ENCODE assay signal across 23 mouse cellular contexts in genomic region chr1:165229577-165229976, GRCm38 (mm10). TPM values are rescaled to one million over a fixed set of nuclear protein-coding genes. Genes with fewer than 3 reads are reported as not detected.
DNase-seq lines count a peak whose midpoint lies in the region; ATAC-seq and TF ChIP-seq lines count a peak whose summit lies in the region.
"Had no signal": no experiment of that assay in that cellular context is flagged by ENCODE, and none has a peak within 500 bp of the region (broad histone marks: within the 10 kb centered on the region; RNA-seq: fewer than 3 reads in every experiment).

No protein-coding gene starts in this region.

- H3K27me3 ChIP-seq in kidney, embryonic 15.5 days: no peaks in the 10 kb centered on the region
- no peaks in the 10 kb centered on the region for H3K27me3 ChIP-seq in intestine, postnatal 0 days (replicated peaks; ENCODE audit: control insufficient read depth, insufficient read depth, low read length)
- no peaks in the 10 kb centered on the region for H3K27me3 ChIP-seq in small intestine, adult 2 months (ENCODE audit: control insufficient read depth, insufficient read depth, low read length)
- H3K27me3 ChIP-seq: embryonic facial prominence, embryonic 15.5 days; forebrain, embryonic 15.5 days; limb, embryonic 15.5 days; lung, embryonic 15.5 days; megakaryocyte, embryonic 14.5 days; midbrain, embryonic 13.5 days had no signal

- TF ChIP-seq POLR2A in small intestine, adult 2 months (IDR thresholded peaks at IDR 0.05; ENCODE audit: low read depth, low read length): no peak

- no peak overlapping the region for H3K27ac ChIP-seq in kidney, embryonic 15.5 days
- peak overlapping the region; percentile 68 for H3K27ac ChIP-seq in intestine, postnatal 0 days (ENCODE audit: low read depth, low read length)
- peak overlapping the region; percentile 60 for H3K27ac ChIP-seq in small intestine, adult 2 months (ENCODE audit: insufficient read depth, low read depth, low read length)
- H3K27ac ChIP-seq: embryonic facial prominence, embryonic 15.5 days; forebrain, embryonic 15.5 days; hindbrain, embryonic 10.5 days; limb, embryonic 15.5 days; lung, embryonic 15.5 days; midbrain, embryonic 13.5 days; stomach, postnatal 0 days had no signal

- H3K4me2 ChIP-seq in kidney, embryonic 15.5 days: no peak overlapping the region
- peak overlapping the region; percentile 13; the same call in 1 of the 2 replicates for H3K4me2 ChIP-seq in intestine, postnatal 0 days (replicated peaks; ENCODE audit: low read depth)
- H3K4me2 ChIP-seq: embryonic facial prominence, embryonic 15.5 days; forebrain, embryonic 15.5 days; heart, embryonic 11.5 days; limb, embryonic 15.5 days; lung, embryonic 15.5 days; midbrain, embryonic 13.5 days had no signal

- H3K4me1 ChIP-seq in kidney, embryonic 15.5 days: peaks cover 8% of the 10 kb centered on the region
- H3K4me1 ChIP-seq in intestine, postnatal 0 days (replicated peaks; ENCODE audit: control insufficient read depth, insufficient read depth, low read length): no peaks in the 10 kb centered on the region
- H3K4me1 ChIP-seq in small intestine, adult 2 months (ENCODE audit: control insufficient read depth, insufficient read depth, insufficient read length, low read length): peaks cover 7% of the 10 kb centered on the region
- H3K4me1 ChIP-seq: embryonic facial prominence, embryonic 15.5 days; hindbrain, embryonic 10.5 days; limb, embryonic 15.5 days had no signal

- peaks cover 22% of the 10 kb centered on the region for H3K36me3 ChIP-seq in kidney, embryonic 15.5 days
- H3K36me3 ChIP-seq in intestine, postnatal 0 days (ENCODE audit: control insufficient read depth, insufficient read depth): peaks cover 18% of the 10 kb centered on the region
- peaks cover 19% of the 10 kb centered on the region for H3K36me3 ChIP-seq in small intestine, adult 2 months (ENCODE audit: control insufficient read depth, insufficient read depth, low read length)

- ATAC-seq in kidney, embryonic 15.5 days (replicated peaks; ENCODE audit: low FRiP score): no peak
- peak; percentile 60; the same call in 1 of the 2 replicates for ATAC-seq in intestine, postnatal 0 days
- ATAC-seq: forebrain, embryonic 15.5 days; hindbrain, embryonic 16.5 days; midbrain, embryonic 13.5 days had no signal

- no peak overlapping the region for H3K9ac ChIP-seq in kidney, embryonic 15.5 days
- no peak overlapping the region for H3K9ac ChIP-seq in intestine, postnatal 0 days (ENCODE audit: low read depth, low read length)
- H3K9ac ChIP-seq: embryonic facial prominence, embryonic 15.5 days; forebrain, embryonic 15.5 days; limb, embryonic 15.5 days; lung, embryonic 15.5 days; midbrain, embryonic 13.5 days had no signal

- TF ChIP-seq CTCF in intestine, postnatal 0 days (IDR thresholded peaks at IDR 0.05; ENCODE audit: low read depth): no peak
- TF ChIP-seq CTCF in small intestine, adult 2 months (IDR thresholded peaks at IDR 0.05; ENCODE audit: extremely low read depth, insufficient read length, insufficient replicate concordance, low read depth, low read length): no peak

- 89% methylated on average over 9 of the region's 9 CpGs for WGBS in kidney, embryonic 15.5 days
- WGBS in intestine, postnatal 0 days: 54% methylated on average over 9 of the region's 9 CpGs
- 40% methylated on average over 9 of the region's 9 CpGs for WGBS in small intestine, adult 2 months

- peak; percentile 75 for DNase-seq in heart, adult 11 months
- DNase-seq in heart, postnatal 36 days: no peak
- DNase-seq in kidney, adult 9 months: peak; percentile 89
- no peak for DNase-seq in embryo, embryonic 9.5 days (ENCODE audit: extremely low spot score)
- DNase-seq: adrenal gland, postnatal 25 days; cerebellum, adult 9-10 months; gastrocnemius, postnatal 10 days; left cerebral cortex, postnatal 4 days; lung, postnatal 36 days; thymus, postnatal 14 days had no signal

- H3K4me3 ChIP-seq in kidney, embryonic 15.5 days (replicated peaks): no peak overlapping the region
- no peak overlapping the region for H3K4me3 ChIP-seq in intestine, postnatal 0 days (ENCODE audit: low read depth, low read length)
- no peak overlapping the region for H3K4me3 ChIP-seq in small intestine, adult 2 months (ENCODE audit: low read depth, low read length)
- H3K4me3 ChIP-seq: embryonic facial prominence, embryonic 15.5 days; forebrain, embryonic 15.5 days; hindbrain, embryonic 10.5 days; limb, embryonic 15.5 days; lung, embryonic 15.5 days; megakaryocyte, embryonic 14.5 days; midbrain, embryonic 13.5 days had no signal

- H3K9me3 ChIP-seq in kidney, embryonic 15.5 days (replicated peaks): no peaks in the 10 kb centered on the region
- no peaks in the 10 kb centered on the region for H3K9me3 ChIP-seq in intestine, postnatal 0 days (ENCODE audit: control insufficient read depth)
- H3K9me3 ChIP-seq: embryonic facial prominence, embryonic 15.5 days; forebrain, embryonic 15.5 days; hindbrain, embryonic 10.5 days; limb, embryonic 15.5 days; lung, embryonic 15.5 days; megakaryocyte, embryonic 14.5 days; midbrain, embryonic 13.5 days had no signal

- intact Hi-C loops in heart, postnatal 36 days (cut with DNase I): no loop called here

RNA-seq across cellular contexts. Expression of gene Tiprl, which starts 7.2 kb away (rescaled TPM):
- total RNA-seq in heart, postnatal 36 days (2021): 10 to 100 TPM; 34.0 to 38.0 TPM
- 99.3 and 104 TPM in 2 replicates for polyA plus RNA-seq in kidney, embryonic 15.5 days (2015; fragmentation: Nextera tagmentation; extraction: Ambion mirVana)
- 59.7 and 61.9 TPM in 2 replicates for polyA plus RNA-seq in intestine, postnatal 0 days (2015; fragmentation: Nextera tagmentation; extraction: Ambion mirVana)
- polyA plus RNA-seq in small intestine, adult 2 months (2012; rRNA removed): 11.3 and 19.2 TPM in 2 replicates

RNA-seq across cellular contexts. Expression of gene Sft2d2, which starts 35.3 kb away (rescaled TPM):
- total RNA-seq in heart, postnatal 36 days (2021): 10 to 100 TPM; 14.8 to 17.2 TPM
- polyA plus RNA-seq in kidney, embryonic 15.5 days (2015; fragmentation: Nextera tagmentation; extraction: Ambion mirVana): 22.8 and 23.5 TPM in 2 replicates
- 24.3 and 26.1 TPM in 2 replicates for polyA plus RNA-seq in intestine, postnatal 0 days (2015; fragmentation: Nextera tagmentation; extraction: Ambion mirVana)
- polyA plus RNA-seq in small intestine, adult 2 months (2012; rRNA removed): 44.6 and 85.4 TPM in 2 replicates

Comparison
In these comparisons a context has a peak if more than half of its experiments do, and no peak if none do; other contexts are left out.
1. DNase-seq: peak in heart, adult 11 months (single experiment) and kidney, adult 9 months (single experiment); none in heart, postnatal 36 days (0 of 2) and embryo, embryonic 9.5 days (single experiment).